In genomic region chr7:64631781-64632351, GRCm38 (mm10) we compare ENCODE assay signal across 12 mouse cellular contexts.
DNase-seq lines count a peak whose midpoint lies in the region; ATAC-seq and TF ChIP-seq lines count a peak whose summit lies in the region.
"Had no signal": no experiment of that assay in that cellular context is flagged by ENCODE, and none has a peak within 500 bp of the region (broad histone marks: within the 10 kb centered on the region; RNA-seq: fewer than 3 reads in every experiment).

No protein-coding gene starts in this region.

- peaks cover 47% of the 10 kb centered on the region for H3K4me1 ChIP-seq in hindbrain, embryonic 12.5 days
- H3K4me1 ChIP-seq in hindbrain, embryonic 11.5 days (replicated peaks; ENCODE audit: control insufficient read depth, insufficient read depth, low read length) = peaks cover 10% of the 10 kb centered on the region
- H3K4me1 ChIP-seq in midbrain, embryonic 16.5 days (ENCODE audit: control insufficient read depth, insufficient read depth, low read length) = peaks cover 40% of the 10 kb centered on the region
- H3K4me1 ChIP-seq in stomach, postnatal 0 days (replicated peaks; ENCODE audit: control insufficient read depth, insufficient read depth) = no peaks in the 10 kb centered on the region
- no peaks in the 10 kb centered on the region for H3K4me1 ChIP-seq in intestine, postnatal 0 days (replicated peaks; ENCODE audit: control insufficient read depth, insufficient read depth, low read length)

- peak overlapping the region; percentile 35; the same call in 1 of the 2 replicates for H3K27ac ChIP-seq in hindbrain, embryonic 12.5 days
- H3K27ac ChIP-seq in hindbrain, embryonic 11.5 days (ENCODE audit: low read depth, low read length) = no peak overlapping the region
- peak overlapping the region; percentile 52; the same call in 1 of the 2 replicates for H3K27ac ChIP-seq in midbrain, embryonic 16.5 days (ENCODE audit: low read length)
- no peak overlapping the region for H3K27ac ChIP-seq in stomach, postnatal 0 days (replicated peaks)
- no peak overlapping the region for H3K27ac ChIP-seq in intestine, postnatal 0 days (ENCODE audit: low read depth, low read length)

- 44% methylated on average over 6 of the region's 6 CpGs for WGBS in hindbrain, embryonic 12.5 days
- 47% methylated on average over 6 of the region's 6 CpGs for WGBS in hindbrain, embryonic 11.5 days
- 30% methylated on average over 6 of the region's 6 CpGs for WGBS in midbrain, embryonic 16.5 days
- WGBS in stomach, postnatal 0 days = 59% methylated on average over 6 of the region's 6 CpGs
- 69% methylated on average over 6 of the region's 6 CpGs for WGBS in intestine, postnatal 0 days

- DNase-seq in hindbrain, embryonic 11.5 days (ENCODE audit: low spot score) = no peak
- DNase-seq in forelimb bud, embryonic 11.5 days (ENCODE audit: low read depth, low spot score) = peak; percentile 44
- peak; percentile 35 to 49 for DNase-seq in left cerebral cortex, postnatal 10 days (ENCODE audit: extremely low spot score in 1 of 2, low spot score in 2 of 2)
- no peak for DNase-seq in stomach, postnatal 0 days (ENCODE audit: low spot score)
- DNase-seq in ovary, postnatal 36 days (ENCODE audit: low spot score) = no peak
- DNase-seq: gastrocnemius, postnatal 14 days; heart, postnatal 4 days had no signal

- H3K9me3 ChIP-seq in hindbrain, embryonic 12.5 days (replicated peaks) = 0 out of 2 replicates have a peak, but pooled peaks cover 2% of the 10 kb centered on the region
- no peaks in the 10 kb centered on the region for H3K9me3 ChIP-seq in hindbrain, embryonic 11.5 days (ENCODE audit: control insufficient read depth, low read length)
- no peaks in the 10 kb centered on the region for H3K9me3 ChIP-seq in midbrain, embryonic 16.5 days (replicated peaks; ENCODE audit: control insufficient read depth, low read length, poor library complexity, severe bottlenecking)
- no peaks in the 10 kb centered on the region for H3K9me3 ChIP-seq in stomach, postnatal 0 days (ENCODE audit: control insufficient read depth, low read length)
- no peaks in the 10 kb centered on the region for H3K9me3 ChIP-seq in intestine, postnatal 0 days (ENCODE audit: control insufficient read depth)

- H3K9ac ChIP-seq in hindbrain, embryonic 12.5 days = no peak overlapping the region
- H3K9ac ChIP-seq in hindbrain, embryonic 11.5 days (ENCODE audit: low read depth, low read length) = no peak overlapping the region
- H3K9ac ChIP-seq in midbrain, embryonic 16.5 days (ENCODE audit: low read depth, low read length) = no peak overlapping the region
- no peak overlapping the region for H3K9ac ChIP-seq in stomach, postnatal 0 days (ENCODE audit: low read length)
- H3K9ac ChIP-seq in intestine, postnatal 0 days (ENCODE audit: low read depth, low read length) = no peak overlapping the region

- no peaks in the 10 kb centered on the region for H3K36me3 ChIP-seq in hindbrain, embryonic 12.5 days
- no peaks in the 10 kb centered on the region for H3K36me3 ChIP-seq in hindbrain, embryonic 11.5 days (ENCODE audit: control insufficient read depth, insufficient read depth, low read length)
- H3K36me3 ChIP-seq in midbrain, embryonic 16.5 days (ENCODE audit: control insufficient read depth, insufficient read depth, low read length) = peaks cover 5% of the 10 kb centered on the region; the same call in 1 of the 2 replicates
- H3K36me3 ChIP-seq in stomach, postnatal 0 days (ENCODE audit: control insufficient read depth, insufficient read depth, low read length) = no peaks in the 10 kb centered on the region
- H3K36me3 ChIP-seq in intestine, postnatal 0 days (ENCODE audit: control insufficient read depth, insufficient read depth) = no peaks in the 10 kb centered on the region

- H3K4me2 ChIP-seq in hindbrain, embryonic 12.5 days (replicated peaks) = no peak overlapping the region
- H3K4me2 ChIP-seq in hindbrain, embryonic 11.5 days (replicated peaks; ENCODE audit: low read depth, low read length) = no peak overlapping the region
- H3K4me2 ChIP-seq in midbrain, embryonic 16.5 days (ENCODE audit: low read length) = no peak overlapping the region
- H3K4me2 ChIP-seq in stomach, postnatal 0 days (replicated peaks; ENCODE audit: low read depth) = no peak overlapping the region
- H3K4me2 ChIP-seq in intestine, postnatal 0 days (replicated peaks; ENCODE audit: low read depth) = no peak overlapping the region

- no peak for TF ChIP-seq CTCF in stomach, postnatal 0 days (IDR thresholded peaks at IDR 0.05; ENCODE audit: low read depth)
- TF ChIP-seq CTCF in intestine, postnatal 0 days (IDR thresholded peaks at IDR 0.05; ENCODE audit: low read depth) = no peak

- H3K27me3 ChIP-seq in hindbrain, embryonic 12.5 days = no peaks in the 10 kb centered on the region
- H3K27me3 ChIP-seq in hindbrain, embryonic 11.5 days (ENCODE audit: control insufficient read depth, insufficient read depth, low read length) = no peaks in the 10 kb centered on the region
- H3K27me3 ChIP-seq in midbrain, embryonic 16.5 days (ENCODE audit: control insufficient read depth, insufficient read depth, low read depth, low read length) = no peaks in the 10 kb centered on the region
- no peaks in the 10 kb centered on the region for H3K27me3 ChIP-seq in stomach, postnatal 0 days (ENCODE audit: control insufficient read depth, insufficient read depth, low read length)
- no peaks in the 10 kb centered on the region for H3K27me3 ChIP-seq in intestine, postnatal 0 days (replicated peaks; ENCODE audit: control insufficient read depth, insufficient read depth, low read length)

- no peak for TF ChIP-seq EP300 in stomach, postnatal 0 days (optimal IDR thresholded peaks at IDR 0.05)

- ATAC-seq in hindbrain, embryonic 12.5 days (ENCODE audit: low FRiP score) = no peak
- ATAC-seq in hindbrain, embryonic 11.5 days (ENCODE audit: low FRiP score) = no peak
- ATAC-seq in midbrain, embryonic 16.5 days = no peak
- no peak for ATAC-seq in stomach, postnatal 0 days (ENCODE audit: low FRiP score, low TSS enrichment)
- no peak for ATAC-seq in intestine, postnatal 0 days
- ATAC-seq: lung, postnatal 0 days had no signal

- intact Hi-C loops in left cerebral cortex, postnatal 10 days (cut with DNase I) = no loop called here

- H3K4me3 ChIP-seq in hindbrain, embryonic 12.5 days = no peak overlapping the region
- no peak overlapping the region for H3K4me3 ChIP-seq in hindbrain, embryonic 11.5 days (ENCODE audit: low read depth, low read length)
- H3K4me3 ChIP-seq in midbrain, embryonic 16.5 days (ENCODE audit: low read depth, low read length) = no peak overlapping the region
- H3K4me3 ChIP-seq in stomach, postnatal 0 days (ENCODE audit: low read depth, low read length) = no peak overlapping the region
- no peak overlapping the region for H3K4me3 ChIP-seq in intestine, postnatal 0 days (ENCODE audit: low read depth, low read length)
- H3K4me3 ChIP-seq: myocyte had no signal

Comparison
In these comparisons a context has a peak if more than half of its experiments do, and no peak if none do; other contexts are left out.
1. H3K27ac ChIP-seq: peak in hindbrain, embryonic 12.5 days (single experiment) and midbrain, embryonic 16.5 days (single experiment); none in hindbrain, embryonic 11.5 days (single experiment), stomach, postnatal 0 days (single experiment) and intestine, postnatal 0 days (single experiment).
2. DNase-seq: peak in forelimb bud, embryonic 11.5 days (single experiment) and left cerebral cortex, postnatal 10 days (2 of 2); none in hindbrain, embryonic 11.5 days (single experiment), stomach, postnatal 0 days (single experiment) and ovary, postnatal 36 days (single experiment).